Mouse (Mus musculus): ENCODE data around the gene Oscar. TPM values are rescaled to one million over a fixed set of nuclear protein-coding genes. Genes with fewer than 3 reads are reported as not detected.
"Not testable (repeated sequence)": the region's sequence is repeated elsewhere in the genome, so short reads cannot be mapped to it uniquely, and the experiment has no call there.

Gene Oscar
- total and polyA plus RNA-seq, 2 experiments from 2014 or later = 0.19 to 0.25 TPM

- ATAC-seq (ENCODE audit: insufficient read depth, low read depth) (no peak), DNase-seq (ENCODE audit: low spot score) (no peak)
- no peak for TF ChIP-seq CTCF (IDR thresholded peaks at IDR 0.05; ENCODE audit: low read depth)
- TF ChIP-seq EP300 (IDR thresholded peaks at IDR 0.05; ENCODE audit: low read depth) = no peak
- no peaks in the 10 kb centered on the region for H3K9me3 ChIP-seq (replicated peaks; ENCODE audit: control insufficient read depth, low read length)
- no peaks in the 10 kb centered on the region for H3K27me3 ChIP-seq (ENCODE audit: control insufficient read depth, insufficient read depth, low read length)
- WGBS = 52% methylated on average over 5 of the region's 5 CpGs
- no peaks in the 10 kb centered on the region for H3K4me1 ChIP-seq (ENCODE audit: control insufficient read depth, insufficient read depth)
- no peak overlapping the region for H3K27ac ChIP-seq (ENCODE audit: low read depth)
- H3K9ac ChIP-seq (replicated peaks; ENCODE audit: low read depth, low read length) = no peak overlapping the region
- no peak overlapping the region for H3K4me3 ChIP-seq (ENCODE audit: low read depth, low read length)
- H3K4me2 ChIP-seq (ENCODE audit: low read depth, low read length) = no peak overlapping the region
- H3K36me3 ChIP-seq (replicated peaks; ENCODE audit: control insufficient read depth, insufficient read depth, low read length) = no peaks in the 10 kb centered on the region
These were observed 39.4 kb downstream of the Oscar start for GRCm38 (mm10) chr7:3576354-3577124.

- Histone ChIP-seq H3K27ac (ENCODE audit: low read depth) (no peak overlapping the region), H3K9ac (replicated peaks; ENCODE audit: low read depth, low read length) (no peak overlapping the region), H3K27me3 (ENCODE audit: control insufficient read depth, insufficient read depth, low read length) (no peaks in the 10 kb centered on the region), H3K36me3 (replicated peaks; ENCODE audit: control insufficient read depth, insufficient read depth, low read length) (no peaks in the 10 kb centered on the region), H3K4me1 (ENCODE audit: control insufficient read depth, insufficient read depth) (no peaks in the 10 kb centered on the region), H3K4me2 (ENCODE audit: low read depth, low read length) (no peak overlapping the region), H3K4me3 (ENCODE audit: low read depth, low read length) (no peak overlapping the region), H3K9me3 (replicated peaks; ENCODE audit: control insufficient read depth, low read length) (no peaks in the 10 kb centered on the region)
- ATAC-seq (ENCODE audit: insufficient read depth, low read depth) (no peak), DNase-seq (ENCODE audit: low spot score) (no peak)
- 39% methylated on average over 5 of the region's 5 CpGs for WGBS
- TF ChIP-seq EP300 (IDR thresholded peaks at IDR 0.05; ENCODE audit: low read depth) (no peak), CTCF (IDR thresholded peaks at IDR 0.05; ENCODE audit: low read depth) (peak; percentile 21; the same call in 1 of the 2 replicates)
These were observed 41.7 kb downstream of the Oscar start for GRCm38 (mm10) chr7:3574216-3574615.

GRCm38 (mm10) chr7:3571847-3572246, 44.1 kb downstream of the Oscar start:
- no peak for ATAC-seq (ENCODE audit: insufficient read depth, low read depth)
- H3K9me3 ChIP-seq (replicated peaks; ENCODE audit: control insufficient read depth, low read length) = no peaks in the 10 kb centered on the region
- H3K4me2 ChIP-seq (ENCODE audit: low read depth, low read length) = no peak overlapping the region
- no peak for DNase-seq (ENCODE audit: low spot score)
- no peak overlapping the region for H3K9ac ChIP-seq (replicated peaks; ENCODE audit: low read depth, low read length)
- H3K36me3 ChIP-seq (replicated peaks; ENCODE audit: control insufficient read depth, insufficient read depth, low read length) = no peaks in the 10 kb centered on the region
- TF ChIP-seq EP300 (IDR thresholded peaks at IDR 0.05; ENCODE audit: low read depth) = no peak
- TF ChIP-seq CTCF (IDR thresholded peaks at IDR 0.05; ENCODE audit: low read depth) = no peak
- no peak overlapping the region for H3K4me3 ChIP-seq (ENCODE audit: low read depth, low read length)
- H3K4me1 ChIP-seq (ENCODE audit: control insufficient read depth, insufficient read depth) = no peaks in the 10 kb centered on the region
- H3K27me3 ChIP-seq (ENCODE audit: control insufficient read depth, insufficient read depth, low read length) = no peaks in the 10 kb centered on the region
- no peak overlapping the region for H3K27ac ChIP-seq (ENCODE audit: low read depth)
- WGBS = 59% methylated on average over 1 of the region's 1 CpGs

GRCm38 (mm10) chr7:3570580-3570979, 45.4 kb downstream of the Oscar start:
- 87% methylated on average over 3 of the region's 3 CpGs for WGBS
- H3K4me3 ChIP-seq (ENCODE audit: low read depth, low read length); DNase-seq (ENCODE audit: low spot score); H3K27me3 ChIP-seq (ENCODE audit: control insufficient read depth, insufficient read depth, low read length); H3K9ac ChIP-seq (replicated peaks; ENCODE audit: low read depth, low read length); H3K4me1 ChIP-seq (ENCODE audit: control insufficient read depth, insufficient read depth); ATAC-seq (ENCODE audit: insufficient read depth, low read depth); H3K9me3 ChIP-seq (replicated peaks; ENCODE audit: control insufficient read depth, low read length); H3K4me2 ChIP-seq (ENCODE audit: low read depth, low read length); H3K36me3 ChIP-seq (replicated peaks; ENCODE audit: control insufficient read depth, insufficient read depth, low read length); H3K27ac ChIP-seq (ENCODE audit: low read depth): not testable (repeated sequence)

- H3K27me3 ChIP-seq (ENCODE audit: control insufficient read depth, insufficient read depth, low read length) = no peaks in the 10 kb centered on the region
- H3K4me1 ChIP-seq (ENCODE audit: control insufficient read depth, insufficient read depth) = no peaks in the 10 kb centered on the region
- no peak overlapping the region for H3K4me2 ChIP-seq (ENCODE audit: low read depth, low read length)
- WGBS = 60% methylated on average over 6 of the region's 6 CpGs
- H3K4me3 ChIP-seq (ENCODE audit: low read depth, low read length) = no peak overlapping the region
- DNase-seq (ENCODE audit: low spot score) = no peak
- no peaks in the 10 kb centered on the region for H3K9me3 ChIP-seq (replicated peaks; ENCODE audit: control insufficient read depth, low read length)
- ATAC-seq (ENCODE audit: insufficient read depth, low read depth) = no peak
- no peak overlapping the region for H3K27ac ChIP-seq (ENCODE audit: low read depth)
- H3K36me3 ChIP-seq (replicated peaks; ENCODE audit: control insufficient read depth, insufficient read depth, low read length) = no peaks in the 10 kb centered on the region
- no peak overlapping the region for H3K9ac ChIP-seq (replicated peaks; ENCODE audit: low read depth, low read length)
- TF ChIP-seq CTCF (IDR thresholded peaks at IDR 0.05; ENCODE audit: low read depth) (no peak), EP300 (IDR thresholded peaks at IDR 0.05; ENCODE audit: low read depth) (no peak)
These were observed 46.2 kb downstream of the Oscar start for GRCm38 (mm10) chr7:3569725-3570124.

- ATAC-seq (ENCODE audit: insufficient read depth, low read depth) = no peak
- no peak for TF ChIP-seq EP300 (IDR thresholded peaks at IDR 0.05; ENCODE audit: low read depth)
- Histone ChIP-seq H3K27ac (ENCODE audit: low read depth) (no peak overlapping the region), H3K36me3 (replicated peaks; ENCODE audit: control insufficient read depth, insufficient read depth, low read length) (no peaks in the 10 kb centered on the region), H3K4me1 (ENCODE audit: control insufficient read depth, insufficient read depth) (no peaks in the 10 kb centered on the region), H3K4me2 (ENCODE audit: low read depth, low read length) (no peak overlapping the region), H3K4me3 (ENCODE audit: low read depth, low read length) (no peak overlapping the region), H3K9me3 (replicated peaks; ENCODE audit: control insufficient read depth, low read length) (no peaks in the 10 kb centered on the region), H3K9ac (replicated peaks; ENCODE audit: low read depth, low read length) (no peak overlapping the region), H3K27me3 (ENCODE audit: control insufficient read depth, insufficient read depth, low read length) (no peaks in the 10 kb centered on the region)
- 7% methylated on average over 2 of the region's 2 CpGs for WGBS
- DNase-seq (ENCODE audit: low spot score) = no peak
These were observed 48.6 kb downstream of the Oscar start for GRCm38 (mm10) chr7:3567336-3567735.

Small RNAs within 50 kb of the gene (microRNA-seq; reads per million reads assigned to microRNA genes)
- gene Gm25100 (not detected), gene Mir3572 (7.3 reads per million, percentile 26 among the genes with 10 or more reads in this experiment)

Other genes starting within 250 kb of the Oscar start
- gene Cacng8, start 225.5 kb downstream of the Oscar start, total RNA-seq (2014; rRNA removed; ENCODE audit: low replicate concordance) = not detected in 2 replicates
- gene Cacng8, start 225.5 kb downstream of the Oscar start, polyA plus RNA-seq (2015; fragmentation: Nextera tagmentation; extraction: Ambion mirVana) = not detected in 2 replicates
- gene Cacng6, start 192.0 kb downstream of the Oscar start, total RNA-seq (2014; rRNA removed; ENCODE audit: low replicate concordance) = 12.0 and 21.3 TPM in 2 replicates
- gene Cacng6, start 192.0 kb downstream of the Oscar start, polyA plus RNA-seq (2015; fragmentation: Nextera tagmentation; extraction: Ambion mirVana) = 20.4 and 20.9 TPM in 2 replicates
- gene Tarm1, start 113.5 kb downstream of the Oscar start, total RNA-seq (2014; rRNA removed; ENCODE audit: low replicate concordance) = 3.6 TPM in 1 of 2 replicates, not detected in the other
- gene Tarm1, start 113.5 kb downstream of the Oscar start, polyA plus RNA-seq (2015; fragmentation: Nextera tagmentation; extraction: Ambion mirVana) = 0.10 TPM in 1 of 2 replicates, not detected in the other
- 915 and 1,160 TPM in 2 replicates for gene Ndufa3, start 1.2 kb upstream of the Oscar start, total RNA-seq (2014; rRNA removed; ENCODE audit: low replicate concordance)
- 1,410 and 1,523 TPM in 2 replicates for gene Ndufa3, start 1.2 kb upstream of the Oscar start, polyA plus RNA-seq (2015; fragmentation: Nextera tagmentation; extraction: Ambion mirVana)
- gene Tfpt, start 13.8 kb upstream of the Oscar start, total RNA-seq (2014; rRNA removed; ENCODE audit: low replicate concordance) = 3.1 and 21.0 TPM in 2 replicates
- 14.2 and 16.0 TPM in 2 replicates for gene Tfpt, start 13.8 kb upstream of the Oscar start, polyA plus RNA-seq (2015; fragmentation: Nextera tagmentation; extraction: Ambion mirVana)
- gene Prpf31, start 13.8 kb upstream of the Oscar start, total RNA-seq (2014; rRNA removed; ENCODE audit: low replicate concordance) = 32.2 and 47.9 TPM in 2 replicates
- 35.3 and 41.5 TPM in 2 replicates for gene Prpf31, start 13.8 kb upstream of the Oscar start, polyA plus RNA-seq (2015; fragmentation: Nextera tagmentation; extraction: Ambion mirVana)
- gene Cnot3, start 29.1 kb upstream of the Oscar start, total RNA-seq (2014; rRNA removed; ENCODE audit: low replicate concordance) = 7.5 and 16.8 TPM in 2 replicates
- 15.9 and 19.4 TPM in 2 replicates for gene Cnot3, start 29.1 kb upstream of the Oscar start, polyA plus RNA-seq (2015; fragmentation: Nextera tagmentation; extraction: Ambion mirVana)
- gene Leng1, start 49.7 kb upstream of the Oscar start, total RNA-seq (2014; rRNA removed; ENCODE audit: low replicate concordance) = 6.0 and 11.9 TPM in 2 replicates
- gene Leng1, start 49.7 kb upstream of the Oscar start, polyA plus RNA-seq (2015; fragmentation: Nextera tagmentation; extraction: Ambion mirVana) = 23.9 and 25.4 TPM in 2 replicates
- 0.31 and 0.99 TPM in 2 replicates for gene Tmc4, start 61.4 kb upstream of the Oscar start, total RNA-seq (2014; rRNA removed; ENCODE audit: low replicate concordance)
- gene Tmc4, start 61.4 kb upstream of the Oscar start, polyA plus RNA-seq (2015; fragmentation: Nextera tagmentation; extraction: Ambion mirVana) = 2.3 and 3.2 TPM in 2 replicates
- 289 and 303 TPM in 2 replicates for gene Tsen34, start 76.7 kb upstream of the Oscar start, total RNA-seq (2014; rRNA removed; ENCODE audit: low replicate concordance)
- gene Tsen34, start 76.7 kb upstream of the Oscar start, polyA plus RNA-seq (2015; fragmentation: Nextera tagmentation; extraction: Ambion mirVana) = 170 and 183 TPM in 2 replicates
- 33.7 and 48.4 TPM in 2 replicates for gene Mboat7, start 77.4 kb upstream of the Oscar start, total RNA-seq (2014; rRNA removed; ENCODE audit: low replicate concordance)
- 19.6 and 20.3 TPM in 2 replicates for gene Mboat7, start 77.4 kb upstream of the Oscar start, polyA plus RNA-seq (2015; fragmentation: Nextera tagmentation; extraction: Ambion mirVana)
- gene Rps9, start 87.8 kb upstream of the Oscar start, total RNA-seq (2014; rRNA removed; ENCODE audit: low replicate concordance) = 785 and 888 TPM in 2 replicates
- gene Rps9, start 87.8 kb upstream of the Oscar start, polyA plus RNA-seq (2015; fragmentation: Nextera tagmentation; extraction: Ambion mirVana) = 816 and 864 TPM in 2 replicates
- gene Pirb, start 104.2 kb upstream of the Oscar start, total RNA-seq (2014; rRNA removed; ENCODE audit: low replicate concordance) = 0.81 and 5.5 TPM in 2 replicates
- gene Pirb, start 104.2 kb upstream of the Oscar start, polyA plus RNA-seq (2015; fragmentation: Nextera tagmentation; extraction: Ambion mirVana) = 0.72 and 0.73 TPM in 2 replicates
- not detected in 2 replicates for gene Gm15448, start 209.5 kb upstream of the Oscar start, total RNA-seq (2014; rRNA removed; ENCODE audit: low replicate concordance)
- gene Gm15448, start 209.5 kb upstream of the Oscar start, polyA plus RNA-seq (2015; fragmentation: Nextera tagmentation; extraction: Ambion mirVana) = not detected in 2 replicates
- not detected in 2 replicates for gene Pira2, start 228.9 kb upstream of the Oscar start, total RNA-seq (2014; rRNA removed; ENCODE audit: low replicate concordance)
- gene Pira2, start 228.9 kb upstream of the Oscar start, polyA plus RNA-seq (2015; fragmentation: Nextera tagmentation; extraction: Ambion mirVana) = 0.10 and 0.11 TPM in 2 replicates